Mouse (Mus musculus): ENCODE results near the gene Ikbke.

DNA sequence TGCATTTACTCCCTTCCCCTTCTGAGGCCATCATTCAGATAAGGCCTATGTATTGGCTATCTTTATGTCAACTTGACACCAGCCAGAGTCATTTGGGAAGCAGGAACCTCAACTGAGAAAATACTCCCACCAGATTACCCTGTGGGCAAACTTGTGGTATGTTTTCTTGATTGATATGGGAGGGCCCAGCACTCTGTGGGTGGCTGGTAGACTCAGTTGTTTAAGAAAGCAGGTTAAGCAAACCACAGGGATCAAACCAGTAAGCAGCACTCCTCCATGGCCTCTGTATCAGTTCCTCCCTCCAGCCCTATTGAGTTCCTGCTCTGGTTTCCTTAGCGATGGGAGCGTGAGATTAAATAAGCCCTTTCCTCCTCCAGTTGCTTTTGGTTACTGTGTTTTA, 39.0 kb upstream of the Ikbke start:
- no peak for TF ChIP-seq POLR2A (IDR thresholded peaks at IDR 0.05; ENCODE audit: borderline replicate concordance, insufficient read depth, low read length)
- no peak for TF ChIP-seq CTCF (IDR thresholded peaks at IDR 0.05; ENCODE audit: borderline replicate concordance, insufficient read depth, low read depth, low read length)
